Mouse (Mus musculus): ENCODE data around the gene 1700074P13Rik. TPM values are rescaled to one million over a fixed set of nuclear protein-coding genes. Genes with fewer than 3 reads are reported as not detected.
"Not testable (repeated sequence)": the region's sequence is repeated elsewhere in the genome, so short reads cannot be mapped to it uniquely, and the experiment has no call there.

1700074P13Rik gene
- polyA plus RNA-seq (2014; fragmentation: Nextera tagmentation; extraction: Ambion mirVana) = not detected in 2 replicates

GRCm38 (mm10) chr6:40940457-40940856 is at the start of gene 1700074P13Rik:
TSS of gene 1700074P13Rik (minus strand) at chr6:40940557.
- no peaks in the 10 kb centered on the region for H3K9me3 ChIP-seq (ENCODE audit: control insufficient read depth, low read depth, low read length)
- no peak for ATAC-seq (ENCODE audit: insufficient number of reproducible peaks, insufficient read depth, low FRiP score, low read depth)
- H3K9ac ChIP-seq (replicated peaks; ENCODE audit: low read depth, low read length) = no peak within 1 kb of the TSS
- no peak within 1 kb of the TSS for H3K4me3 ChIP-seq (ENCODE audit: low read depth, low read length)
- H3K4me2 ChIP-seq (replicated peaks; ENCODE audit: low read depth, low read length) = no peak within 1 kb of the TSS
- no peaks in the 10 kb centered on the region for H3K4me1 ChIP-seq (ENCODE audit: control insufficient read depth, insufficient read depth, low read length)
- H3K27me3 ChIP-seq (ENCODE audit: control insufficient read depth, insufficient read depth, low read length) = no peaks in the 10 kb centered on the region
- 95% methylated on average over 10 of the region's 10 CpGs for WGBS
- H3K27ac ChIP-seq (ENCODE audit: low read length) = no peak within 1 kb of the TSS
- no peaks in the 10 kb centered on the region for H3K36me3 ChIP-seq (ENCODE audit: control insufficient read depth, insufficient read depth, low read length)

GRCm38 (mm10) chr6:40964454-40964853 is 24.1 kb upstream of the 1700074P13Rik start, which contains the start of gene 1810009J06Rik:
TSS of gene 1810009J06Rik (plus strand) at chr6:40964754.
- not testable (repeated sequence) for ATAC-seq (ENCODE audit: insufficient number of reproducible peaks, insufficient read depth, low FRiP score, low read depth); H3K27me3 ChIP-seq (ENCODE audit: control insufficient read depth, insufficient read depth, low read length); H3K4me3 ChIP-seq (ENCODE audit: low read depth, low read length); H3K27ac ChIP-seq (ENCODE audit: low read length); H3K9ac ChIP-seq (replicated peaks; ENCODE audit: low read depth, low read length); H3K9me3 ChIP-seq (ENCODE audit: control insufficient read depth, low read depth, low read length); H3K36me3 ChIP-seq (ENCODE audit: control insufficient read depth, insufficient read depth, low read length); H3K4me2 ChIP-seq (replicated peaks; ENCODE audit: low read depth, low read length); H3K4me1 ChIP-seq (ENCODE audit: control insufficient read depth, insufficient read depth, low read length)
- WGBS = 85% methylated on average over 2 of the region's 2 CpGs

DNA sequence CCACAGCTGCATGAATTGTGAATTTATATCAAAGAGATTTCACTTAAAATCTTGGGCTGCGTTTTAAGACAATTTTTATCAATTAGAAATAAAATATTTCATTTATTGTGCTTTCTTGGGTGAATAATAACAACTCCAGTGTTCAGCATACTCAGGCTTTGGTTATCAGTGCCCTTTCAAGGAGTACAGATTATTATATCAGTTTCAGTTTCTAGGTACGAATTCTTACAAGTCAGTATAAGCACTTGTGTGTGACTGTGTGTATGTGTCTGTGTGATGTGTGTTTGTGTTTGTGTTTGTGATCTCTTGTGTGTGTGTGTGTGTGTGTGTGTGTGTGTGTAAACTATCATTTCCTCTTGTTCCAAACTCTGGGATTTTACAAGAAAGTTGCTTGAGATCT is 13.4 kb upstream of the 1700074P13Rik start:
- H3K27ac ChIP-seq (ENCODE audit: low read length) = no peak overlapping the region
- no peak for ATAC-seq (ENCODE audit: insufficient number of reproducible peaks, insufficient read depth, low FRiP score, low read depth)
- no peaks in the 10 kb centered on the region for H3K4me1 ChIP-seq (ENCODE audit: control insufficient read depth, insufficient read depth, low read length)
- H3K27me3 ChIP-seq (ENCODE audit: control insufficient read depth, insufficient read depth, low read length) = no peaks in the 10 kb centered on the region
- H3K4me3 ChIP-seq (ENCODE audit: low read depth, low read length) = no peak overlapping the region
- no peak overlapping the region for H3K9ac ChIP-seq (replicated peaks; ENCODE audit: low read depth, low read length)
- no peaks in the 10 kb centered on the region for H3K9me3 ChIP-seq (ENCODE audit: control insufficient read depth, low read depth, low read length)
- H3K4me2 ChIP-seq (replicated peaks; ENCODE audit: low read depth, low read length) = no peak overlapping the region
- WGBS = 65% methylated on average over 2 of the region's 2 CpGs
- no peaks in the 10 kb centered on the region for H3K36me3 ChIP-seq (ENCODE audit: control insufficient read depth, insufficient read depth, low read length)

DNA sequence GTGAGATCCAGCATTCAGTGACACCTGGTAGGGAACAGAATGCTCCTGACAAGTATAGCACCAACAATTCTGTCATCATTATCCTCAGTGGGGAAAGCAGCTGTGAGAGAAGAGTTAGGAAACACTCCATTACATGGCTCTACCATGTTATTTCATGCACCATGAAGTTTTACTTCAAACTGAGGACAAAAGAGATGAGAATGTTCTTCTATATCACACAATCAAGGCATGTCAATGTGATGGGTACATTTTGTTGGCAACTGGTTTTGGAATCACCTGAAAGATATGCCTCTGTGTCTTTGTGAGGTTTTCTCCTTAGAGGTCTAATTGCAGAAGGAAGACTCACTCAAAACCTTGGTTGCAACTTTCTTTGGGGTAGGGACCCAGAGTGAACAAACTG is 11.4 kb upstream of the 1700074P13Rik start, which contains the start of gene Gm4744:
TSS of gene Gm4744 (minus strand) at position 101 of the 400 bp plus-strand sequence.
- H3K36me3 ChIP-seq (ENCODE audit: control insufficient read depth, insufficient read depth, low read length) = no peaks in the 10 kb centered on the region

DNA sequence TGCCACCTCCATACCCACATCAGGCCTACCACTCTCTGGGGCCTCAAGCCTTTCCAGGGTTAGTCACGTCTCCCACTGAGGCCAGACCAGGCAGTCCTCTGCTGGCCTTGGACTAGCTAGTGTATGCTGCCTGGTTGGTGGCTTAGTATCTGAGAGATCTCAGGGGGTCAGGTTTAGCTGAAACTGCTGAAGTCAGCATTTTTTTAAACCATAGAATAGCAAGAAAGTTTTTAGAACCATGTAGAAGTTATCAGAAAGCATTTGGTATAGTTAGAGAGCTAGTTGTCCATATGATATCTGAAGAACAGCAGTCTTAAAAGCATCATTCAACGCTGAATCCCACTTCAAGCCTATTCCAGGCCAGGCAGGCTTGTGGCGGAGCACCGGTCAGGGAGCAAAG is 20.4 kb downstream of the 1700074P13Rik start:
- no peak overlapping the region for H3K27ac ChIP-seq (ENCODE audit: low read length)
- H3K36me3 ChIP-seq (ENCODE audit: control insufficient read depth, insufficient read depth, low read length) = no peaks in the 10 kb centered on the region
- H3K4me3 ChIP-seq (ENCODE audit: low read depth, low read length) = no peak overlapping the region
- H3K27me3 ChIP-seq (ENCODE audit: control insufficient read depth, insufficient read depth, low read length) = no peaks in the 10 kb centered on the region
- no peak overlapping the region for H3K4me2 ChIP-seq (replicated peaks; ENCODE audit: low read depth, low read length)
- H3K4me1 ChIP-seq (ENCODE audit: control insufficient read depth, insufficient read depth, low read length) = no peaks in the 10 kb centered on the region
- no peak overlapping the region for H3K9ac ChIP-seq (replicated peaks; ENCODE audit: low read depth, low read length)
- 80% methylated on average over 4 of the region's 4 CpGs for WGBS
- ATAC-seq (ENCODE audit: insufficient number of reproducible peaks, insufficient read depth, low FRiP score, low read depth) = no peak
- H3K9me3 ChIP-seq (ENCODE audit: control insufficient read depth, low read depth, low read length) = no peaks in the 10 kb centered on the region

More for the DNA sequence above, 11.4 kb upstream of the 1700074P13Rik start, which contains the start of gene Gm4744:
- H3K4me3 ChIP-seq (ENCODE audit: low read depth, low read length) = no peak within 1 kb of the TSS
- no peaks in the 10 kb centered on the region for H3K9me3 ChIP-seq (ENCODE audit: control insufficient read depth, low read depth, low read length)
- no peaks in the 10 kb centered on the region for H3K27me3 ChIP-seq (ENCODE audit: control insufficient read depth, insufficient read depth, low read length)
- no peaks in the 10 kb centered on the region for H3K4me1 ChIP-seq (ENCODE audit: control insufficient read depth, insufficient read depth, low read length)
- no peak within 1 kb of the TSS for H3K27ac ChIP-seq (ENCODE audit: low read length)
- no peak within 1 kb of the TSS for H3K9ac ChIP-seq (replicated peaks; ENCODE audit: low read depth, low read length)
- no peak for ATAC-seq (ENCODE audit: insufficient number of reproducible peaks, insufficient read depth, low FRiP score, low read depth)
- no peak within 1 kb of the TSS for H3K4me2 ChIP-seq (replicated peaks; ENCODE audit: low read depth, low read length)

DNA sequence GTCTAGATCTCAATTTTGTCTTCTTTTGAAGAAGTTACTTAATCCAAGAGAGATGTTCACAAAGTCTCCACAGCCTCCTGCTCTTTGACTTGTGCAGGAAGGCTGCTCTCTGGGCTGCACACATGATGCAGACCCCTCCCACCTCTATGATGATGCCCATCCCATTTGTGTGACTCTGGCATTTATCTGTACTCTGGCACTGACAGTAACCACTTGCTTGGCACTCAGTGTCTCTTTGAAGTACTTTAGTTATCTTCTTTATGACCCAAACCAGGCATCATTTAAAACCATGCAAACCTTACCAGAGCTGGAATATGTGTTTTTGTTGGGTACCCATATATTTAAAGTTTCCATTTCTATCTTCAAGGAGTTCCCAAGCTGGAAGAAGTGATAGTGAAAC is 40.1 kb downstream of the 1700074P13Rik start, which contains the start of gene Prss58:
TSS of gene Prss58 (minus strand) at position 101 of the 400 bp plus-strand sequence.
- Histone ChIP-seq H3K4me3 (ENCODE audit: low read depth, low read length) (no peak within 1 kb of the TSS), H3K4me1 (ENCODE audit: control insufficient read depth, insufficient read depth, low read length) (no peaks in the 10 kb centered on the region), H3K4me2 (replicated peaks; ENCODE audit: low read depth, low read length) (no peak within 1 kb of the TSS), H3K27me3 (ENCODE audit: control insufficient read depth, insufficient read depth, low read length) (no peaks in the 10 kb centered on the region), H3K27ac (ENCODE audit: low read length) (no peak within 1 kb of the TSS), H3K9ac (replicated peaks; ENCODE audit: low read depth, low read length) (no peak within 1 kb of the TSS), H3K9me3 (ENCODE audit: control insufficient read depth, low read depth, low read length) (no peaks in the 10 kb centered on the region), H3K36me3 (ENCODE audit: control insufficient read depth, insufficient read depth, low read length) (no peaks in the 10 kb centered on the region)
- no peak for ATAC-seq (ENCODE audit: insufficient number of reproducible peaks, insufficient read depth, low FRiP score, low read depth)

GRCm38 (mm10) chr6:40894716-40895115 is 45.6 kb downstream of the 1700074P13Rik start:
- Histone ChIP-seq H3K27ac (ENCODE audit: low read length) (no peak overlapping the region), H3K9me3 (ENCODE audit: control insufficient read depth, low read depth, low read length) (no peaks in the 10 kb centered on the region), H3K27me3 (ENCODE audit: control insufficient read depth, insufficient read depth, low read length) (no peaks in the 10 kb centered on the region), H3K36me3 (ENCODE audit: control insufficient read depth, insufficient read depth, low read length) (no peaks in the 10 kb centered on the region), H3K9ac (replicated peaks; ENCODE audit: low read depth, low read length) (no peak overlapping the region), H3K4me2 (replicated peaks; ENCODE audit: low read depth, low read length) (no peak overlapping the region), H3K4me1 (ENCODE audit: control insufficient read depth, insufficient read depth, low read length) (no peaks in the 10 kb centered on the region), H3K4me3 (ENCODE audit: low read depth, low read length) (no peak overlapping the region)
- ATAC-seq (ENCODE audit: insufficient number of reproducible peaks, insufficient read depth, low FRiP score, low read depth) = no peak
- 67% methylated on average over 1 of the region's 1 CpGs for WGBS

DNA sequence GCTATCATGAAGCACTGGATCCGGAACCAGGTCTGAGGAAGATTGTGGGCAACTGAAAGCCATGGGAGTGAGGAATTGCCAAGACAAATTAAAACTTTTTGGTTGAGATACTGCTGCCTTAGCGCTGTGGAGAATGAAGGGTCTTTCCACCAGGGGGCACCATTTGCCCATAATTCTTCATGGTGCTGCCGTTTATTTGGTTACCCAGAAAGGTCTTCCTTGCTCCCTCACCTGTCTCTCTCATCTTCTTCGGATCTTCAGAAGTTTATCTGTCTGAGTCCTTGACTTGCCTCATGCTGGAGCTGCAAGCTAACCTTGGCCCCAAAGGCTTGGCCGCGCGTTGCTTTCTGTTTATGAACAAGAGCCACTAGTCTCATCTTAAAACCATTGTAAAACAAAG is 46.8 kb downstream of the 1700074P13Rik start:
- no peak for ATAC-seq (ENCODE audit: insufficient number of reproducible peaks, insufficient read depth, low FRiP score, low read depth)
- no peak overlapping the region for H3K4me2 ChIP-seq (replicated peaks; ENCODE audit: low read depth, low read length)
- H3K4me3 ChIP-seq (ENCODE audit: low read depth, low read length) = no peak overlapping the region
- no peaks in the 10 kb centered on the region for H3K9me3 ChIP-seq (ENCODE audit: control insufficient read depth, low read depth, low read length)
- WGBS = 42% methylated on average over 7 of the region's 7 CpGs
- no peak overlapping the region for H3K27ac ChIP-seq (ENCODE audit: low read length)
- H3K36me3 ChIP-seq (ENCODE audit: control insufficient read depth, insufficient read depth, low read length) = no peaks in the 10 kb centered on the region
- H3K4me1 ChIP-seq (ENCODE audit: control insufficient read depth, insufficient read depth, low read length) = no peaks in the 10 kb centered on the region
- H3K9ac ChIP-seq (replicated peaks; ENCODE audit: low read depth, low read length) = no peak overlapping the region
- no peaks in the 10 kb centered on the region for H3K27me3 ChIP-seq (ENCODE audit: control insufficient read depth, insufficient read depth, low read length)

DNA sequence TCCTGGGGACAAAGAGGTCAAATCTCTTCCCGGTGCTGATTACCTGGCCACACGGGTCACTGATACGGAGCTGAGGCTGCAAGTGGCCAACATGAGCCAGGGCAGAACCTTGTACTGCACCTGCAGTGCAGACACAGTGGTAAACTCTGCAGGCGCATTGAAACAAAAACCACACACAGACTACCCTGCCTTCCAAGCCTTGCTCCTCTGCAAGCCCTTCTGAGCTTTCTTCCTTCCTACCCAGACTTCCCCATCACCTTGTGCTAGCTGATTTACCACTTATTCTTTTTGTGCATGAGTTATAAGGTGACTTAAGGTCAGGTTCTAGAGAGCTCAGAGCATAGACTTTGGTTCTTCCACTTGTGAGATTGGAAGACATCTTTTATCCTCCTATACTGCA is 48.6 kb downstream of the 1700074P13Rik start:
- Histone ChIP-seq H3K27ac (ENCODE audit: low read length) (no peak overlapping the region), H3K9ac (replicated peaks; ENCODE audit: low read depth, low read length) (no peak overlapping the region), H3K4me3 (ENCODE audit: low read depth, low read length) (no peak overlapping the region), H3K9me3 (ENCODE audit: control insufficient read depth, low read depth, low read length) (no peaks in the 10 kb centered on the region), H3K36me3 (ENCODE audit: control insufficient read depth, insufficient read depth, low read length) (no peaks in the 10 kb centered on the region), H3K4me1 (ENCODE audit: control insufficient read depth, insufficient read depth, low read length) (no peaks in the 10 kb centered on the region), H3K27me3 (ENCODE audit: control insufficient read depth, insufficient read depth, low read length) (no peaks in the 10 kb centered on the region), H3K4me2 (replicated peaks; ENCODE audit: low read depth, low read length) (no peak overlapping the region)
- ATAC-seq (ENCODE audit: insufficient number of reproducible peaks, insufficient read depth, low FRiP score, low read depth) = no peak
- WGBS = 80% methylated on average over 4 of the region's 4 CpGs
